Mouse (Mus musculus): Measurements from ENCODE around the gene Slc2a2. TPM values are rescaled to one million over a fixed set of nuclear protein-coding genes. Genes with fewer than 3 reads are reported as not detected.

Gene Slc2a2
- polyA plus RNA-seq, 2 experiments = 0.08 TPM; not detected in 1

- Histone ChIP-seq H3K27me3 (ENCODE audit: control insufficient read depth, insufficient read depth, low read length) (no peaks in the 10 kb centered on the region), H3K36me3 (ENCODE audit: control insufficient read depth, insufficient read depth, low read length) (no peaks in the 10 kb centered on the region), H3K27ac (replicated peaks; ENCODE audit: low read depth, low read length) (no peak overlapping the region), H3K9me3 (ENCODE audit: control insufficient read depth, low read length) (no peaks in the 10 kb centered on the region), H3K4me2 (replicated peaks; ENCODE audit: low read depth, low read length, severe bottlenecking) (no peak overlapping the region), H3K4me1 (ENCODE audit: control insufficient read depth, insufficient read depth, low read length) (no peaks in the 10 kb centered on the region), H3K9ac (ENCODE audit: low read depth, low read length, severe bottlenecking) (no peak overlapping the region), H3K4me3 (replicated peaks; ENCODE audit: low read length) (no peak overlapping the region)
- TF ChIP-seq POLR2A (IDR thresholded peaks at IDR 0.05; ENCODE audit: borderline replicate concordance, extremely low read depth, insufficient read depth, insufficient read length) = no peak
- no peak for DNase-seq (ENCODE audit: low spot score)
- no peak for ATAC-seq (ENCODE audit: low FRiP score, low read depth)
- WGBS = 96% methylated on average over 7 of the region's 7 CpGs
Observed at GRCm38 (mm10) chr3:28726356-28726755, 28.7 kb downstream of the Slc2a2 start.

DNA sequence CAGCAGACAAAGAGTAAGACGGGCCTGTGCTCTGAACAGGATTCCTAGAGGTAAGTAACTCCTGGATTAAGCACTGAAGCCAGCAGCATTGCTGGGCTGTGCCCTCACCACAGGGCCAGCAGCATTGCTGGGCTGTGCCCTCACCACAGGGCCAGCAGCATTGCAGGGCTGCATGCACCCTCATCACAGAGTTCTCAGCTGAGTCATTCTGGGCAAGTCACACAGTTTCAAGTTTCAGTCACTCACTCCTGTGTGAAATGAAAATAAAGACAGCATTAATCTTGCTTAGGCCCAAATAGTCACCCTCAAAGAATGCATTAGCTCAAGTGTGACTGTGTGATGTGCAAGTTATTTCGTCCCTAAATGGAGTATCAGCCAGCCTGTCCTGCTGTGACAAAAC is 37.0 kb downstream of the Slc2a2 start:
- H3K4me2 ChIP-seq (replicated peaks; ENCODE audit: low read depth, low read length, severe bottlenecking) = no peak overlapping the region
- 62% methylated on average over 2 of the region's 2 CpGs for WGBS
- no peak overlapping the region for H3K27ac ChIP-seq (replicated peaks; ENCODE audit: low read depth, low read length)
- H3K4me1 ChIP-seq (ENCODE audit: control insufficient read depth, insufficient read depth, low read length) = no peaks in the 10 kb centered on the region
- H3K36me3 ChIP-seq (ENCODE audit: control insufficient read depth, insufficient read depth, low read length) = no peaks in the 10 kb centered on the region
- H3K9ac ChIP-seq (ENCODE audit: low read depth, low read length, severe bottlenecking) = no peak overlapping the region
- no peaks in the 10 kb centered on the region for H3K27me3 ChIP-seq (ENCODE audit: control insufficient read depth, insufficient read depth, low read length)
- no peak overlapping the region for H3K4me3 ChIP-seq (replicated peaks; ENCODE audit: low read length)
- TF ChIP-seq POLR2A (IDR thresholded peaks at IDR 0.05; ENCODE audit: borderline replicate concordance, extremely low read depth, insufficient read depth, insufficient read length) = no peak
- ATAC-seq (ENCODE audit: low FRiP score, low read depth) (no peak), DNase-seq (ENCODE audit: low spot score) (no peak)
- H3K9me3 ChIP-seq (ENCODE audit: control insufficient read depth, low read length) = no peaks in the 10 kb centered on the region

GRCm38 (mm10) chr3:28736981-28737380 is 39.3 kb downstream of the Slc2a2 start:
- H3K4me3 ChIP-seq (replicated peaks; ENCODE audit: low read length) = no peak overlapping the region
- H3K9ac ChIP-seq (ENCODE audit: low read depth, low read length, severe bottlenecking) = no peak overlapping the region
- no peaks in the 10 kb centered on the region for H3K27me3 ChIP-seq (ENCODE audit: control insufficient read depth, insufficient read depth, low read length)
- no peaks in the 10 kb centered on the region for H3K9me3 ChIP-seq (ENCODE audit: control insufficient read depth, low read length)
- ATAC-seq (ENCODE audit: low FRiP score, low read depth) (no peak), DNase-seq (ENCODE audit: low spot score) (no peak)
- H3K27ac ChIP-seq (replicated peaks; ENCODE audit: low read depth, low read length) = no peak overlapping the region
- no peak for TF ChIP-seq POLR2A (IDR thresholded peaks at IDR 0.05; ENCODE audit: borderline replicate concordance, extremely low read depth, insufficient read depth, insufficient read length)
- H3K4me2 ChIP-seq (replicated peaks; ENCODE audit: low read depth, low read length, severe bottlenecking) = no peak overlapping the region
- H3K4me1 ChIP-seq (ENCODE audit: control insufficient read depth, insufficient read depth, low read length) = no peaks in the 10 kb centered on the region
- H3K36me3 ChIP-seq (ENCODE audit: control insufficient read depth, insufficient read depth, low read length) = no peaks in the 10 kb centered on the region
- 34% methylated on average over 2 of the region's 2 CpGs for WGBS

- H3K4me3 ChIP-seq (replicated peaks; ENCODE audit: low read length) = no peak overlapping the region
- H3K9ac ChIP-seq (ENCODE audit: low read depth, low read length, severe bottlenecking) = no peak overlapping the region
- no peaks in the 10 kb centered on the region for H3K36me3 ChIP-seq (ENCODE audit: control insufficient read depth, insufficient read depth, low read length)
- no peak overlapping the region for H3K4me2 ChIP-seq (replicated peaks; ENCODE audit: low read depth, low read length, severe bottlenecking)
- 27% methylated on average over 6 of the region's 6 CpGs for WGBS
- H3K27ac ChIP-seq (replicated peaks; ENCODE audit: low read depth, low read length) = no peak overlapping the region
- no peak for DNase-seq (ENCODE audit: low spot score)
- no peak for ATAC-seq (ENCODE audit: low FRiP score, low read depth)
- H3K9me3 ChIP-seq (ENCODE audit: control insufficient read depth, low read length) = no peaks in the 10 kb centered on the region
- no peaks in the 10 kb centered on the region for H3K4me1 ChIP-seq (ENCODE audit: control insufficient read depth, insufficient read depth, low read length)
- TF ChIP-seq POLR2A (IDR thresholded peaks at IDR 0.05; ENCODE audit: borderline replicate concordance, extremely low read depth, insufficient read depth, insufficient read length) = no peak
- no peaks in the 10 kb centered on the region for H3K27me3 ChIP-seq (ENCODE audit: control insufficient read depth, insufficient read depth, low read length)
Observed at GRCm38 (mm10) chr3:28740353-28740752, 42.6 kb downstream of the Slc2a2 start.

GRCm38 (mm10) chr3:28743251-28743650 is 45.5 kb downstream of the Slc2a2 start:
- H3K4me1 ChIP-seq (ENCODE audit: control insufficient read depth, insufficient read depth, low read length) = no peaks in the 10 kb centered on the region
- H3K9ac ChIP-seq (ENCODE audit: low read depth, low read length, severe bottlenecking) = no peak overlapping the region
- H3K27me3 ChIP-seq (ENCODE audit: control insufficient read depth, insufficient read depth, low read length) = no peaks in the 10 kb centered on the region
- H3K36me3 ChIP-seq (ENCODE audit: control insufficient read depth, insufficient read depth, low read length) = no peaks in the 10 kb centered on the region
- ATAC-seq (ENCODE audit: low FRiP score, low read depth) = no peak
- H3K4me3 ChIP-seq (replicated peaks; ENCODE audit: low read length) = no peak overlapping the region
- H3K4me2 ChIP-seq (replicated peaks; ENCODE audit: low read depth, low read length, severe bottlenecking) = no peak overlapping the region
- DNase-seq (ENCODE audit: low spot score) = no peak
- no peak for TF ChIP-seq POLR2A (IDR thresholded peaks at IDR 0.05; ENCODE audit: borderline replicate concordance, extremely low read depth, insufficient read depth, insufficient read length)
- H3K27ac ChIP-seq (replicated peaks; ENCODE audit: low read depth, low read length) = no peak overlapping the region
- H3K9me3 ChIP-seq (ENCODE audit: control insufficient read depth, low read length) = no peaks in the 10 kb centered on the region
- WGBS = 51% methylated on average over 8 of the region's 8 CpGs
